Mouse (Mus musculus) A20 (cell line): ENCODE data around the gene Pbx4.

Source experiments
- DNase-seq: peaks from one replicate; pipeline ENCODE4 v3.0.0-alpha.2; 2011; ENCODE audit warnings: low read depth, low spot score

Gene Pbx4

DNA sequence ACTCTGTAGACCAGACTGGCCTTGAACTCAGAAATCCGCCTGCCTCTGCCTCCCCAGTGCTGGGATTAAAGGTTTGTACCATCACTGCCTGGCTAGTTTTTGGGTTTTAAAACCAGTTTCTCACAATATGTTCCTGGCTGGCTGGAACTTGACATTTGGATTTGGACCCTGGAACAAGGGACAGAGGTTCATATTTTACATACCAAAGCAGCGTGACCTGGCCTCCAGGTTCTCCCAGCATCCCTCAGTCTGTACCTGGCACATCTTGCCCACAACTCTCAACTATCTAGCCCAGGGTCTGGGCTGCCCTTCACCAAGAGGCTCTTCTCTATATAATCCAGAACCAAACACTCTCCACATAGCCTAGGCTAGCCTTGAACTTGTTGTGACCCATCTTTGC, 67.6 kb downstream of the Pbx4 start:
- no peak for DNase-seq

DNA sequence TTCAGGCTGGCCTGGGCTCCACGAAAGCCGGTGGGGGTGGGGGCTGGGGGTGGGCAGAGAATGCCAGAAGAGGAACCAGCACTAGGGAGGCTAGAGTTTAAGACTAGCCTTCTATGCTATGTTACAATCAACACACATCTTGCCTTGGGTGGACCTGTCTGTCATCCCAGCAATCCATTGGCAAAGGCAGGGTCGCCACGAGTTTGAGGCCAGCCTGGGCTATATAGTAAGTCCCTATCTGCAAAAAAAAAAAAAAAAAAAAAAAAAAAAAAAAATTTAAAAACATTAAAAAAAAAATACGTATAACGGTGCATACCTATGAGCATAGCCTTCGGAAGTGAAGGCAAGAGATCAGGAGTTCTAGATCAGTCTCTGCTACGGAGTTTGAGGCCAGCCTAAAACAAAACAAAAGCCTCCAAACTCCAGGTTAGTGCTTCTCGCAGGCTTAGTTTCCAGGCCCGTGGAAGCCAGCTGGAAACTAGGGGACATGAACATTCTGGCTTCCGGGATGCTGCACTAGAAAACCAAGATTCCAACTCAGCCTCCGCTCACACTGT, 68.7 kb downstream of the Pbx4 start:
- DNase-seq: no peak

DNA sequence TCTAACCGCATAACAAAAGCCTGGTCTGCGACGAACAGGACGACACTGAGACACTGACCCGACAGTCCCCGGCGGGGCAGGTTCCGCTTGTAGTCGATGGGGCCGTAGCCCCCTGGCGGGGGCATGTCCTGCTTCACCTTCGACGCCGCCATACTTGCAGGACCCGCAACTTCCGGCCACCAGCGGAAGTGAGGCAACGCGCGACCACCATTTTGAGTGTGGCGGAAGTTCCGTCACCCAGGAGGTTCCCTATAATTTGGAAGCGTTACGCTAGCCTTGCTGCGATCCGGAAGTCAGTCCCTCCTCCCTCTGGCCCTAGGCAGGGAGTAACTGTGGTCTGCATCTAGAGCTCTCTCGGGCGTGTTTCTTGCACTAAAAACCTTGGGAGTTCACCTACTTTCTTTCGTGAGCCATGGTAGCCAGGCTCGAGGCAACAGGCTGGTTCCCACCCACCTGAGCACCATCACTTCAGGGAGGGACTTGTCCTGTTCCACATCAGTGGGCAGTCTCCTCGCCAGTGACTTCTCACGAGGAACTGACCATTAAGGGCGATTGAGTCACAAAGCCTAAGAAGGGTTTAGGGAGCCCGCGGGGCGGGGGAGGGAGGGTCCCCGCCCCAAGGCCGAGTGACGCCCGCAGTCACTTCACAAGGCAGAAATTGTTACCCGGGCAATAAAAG, 69.3 kb downstream of the Pbx4 start:
- DNase-seq: peak; percentile 99

DNA sequence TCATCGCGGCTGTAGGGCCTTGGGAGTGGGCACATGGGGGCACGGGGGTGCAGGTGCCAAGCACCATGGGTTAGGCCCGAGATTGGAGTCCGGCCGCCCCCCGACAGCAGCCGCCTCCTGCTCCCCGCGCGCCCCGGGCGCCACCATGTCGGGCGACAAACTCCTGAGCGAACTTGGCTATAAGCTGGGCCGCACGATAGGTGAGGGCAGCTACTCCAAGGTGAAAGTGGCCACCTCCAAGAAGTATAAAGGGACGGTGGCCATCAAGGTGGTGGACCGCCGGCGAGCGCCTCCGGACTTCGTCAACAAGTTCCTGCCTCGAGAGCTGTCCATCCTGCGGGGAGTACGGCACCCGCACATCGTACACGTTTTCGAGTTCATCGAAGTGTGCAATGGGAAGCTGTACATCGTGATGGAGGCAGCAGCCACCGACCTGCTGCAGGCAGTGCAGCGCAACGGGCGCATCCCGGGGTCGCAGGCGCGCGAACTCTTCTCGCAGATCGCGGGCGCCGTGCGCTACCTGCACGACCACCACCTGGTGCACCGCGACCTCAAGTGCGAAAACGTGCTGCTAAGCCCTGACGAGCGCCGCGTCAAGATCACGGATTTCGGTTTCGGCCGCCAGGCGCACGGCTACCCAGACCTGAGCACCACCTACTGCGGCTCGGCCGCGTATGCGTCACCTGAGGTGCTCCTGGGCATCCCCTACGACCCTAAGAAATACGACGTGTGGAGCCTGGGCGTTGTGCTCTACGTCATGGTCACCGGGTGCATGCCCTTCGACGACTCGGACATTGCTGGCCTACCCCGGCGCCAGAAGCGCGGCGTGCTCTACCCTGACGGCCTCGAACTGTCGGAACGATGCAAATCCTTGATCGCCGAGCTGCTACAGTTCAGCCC, 70.1 kb downstream of the Pbx4 start, which contains the start of the genes Tssk6, Ndufa13 and Yjefn3:
Tssk6 (plus strand) TSS at position 22 of the 900 bp plus-strand sequence.
Ndufa13 (minus strand) TSS at position 396 of the 900 bp plus-strand sequence.
Yjefn3 (minus strand) TSS at position 550 of the 900 bp plus-strand sequence.
- DNase-seq: no peak

DNA sequence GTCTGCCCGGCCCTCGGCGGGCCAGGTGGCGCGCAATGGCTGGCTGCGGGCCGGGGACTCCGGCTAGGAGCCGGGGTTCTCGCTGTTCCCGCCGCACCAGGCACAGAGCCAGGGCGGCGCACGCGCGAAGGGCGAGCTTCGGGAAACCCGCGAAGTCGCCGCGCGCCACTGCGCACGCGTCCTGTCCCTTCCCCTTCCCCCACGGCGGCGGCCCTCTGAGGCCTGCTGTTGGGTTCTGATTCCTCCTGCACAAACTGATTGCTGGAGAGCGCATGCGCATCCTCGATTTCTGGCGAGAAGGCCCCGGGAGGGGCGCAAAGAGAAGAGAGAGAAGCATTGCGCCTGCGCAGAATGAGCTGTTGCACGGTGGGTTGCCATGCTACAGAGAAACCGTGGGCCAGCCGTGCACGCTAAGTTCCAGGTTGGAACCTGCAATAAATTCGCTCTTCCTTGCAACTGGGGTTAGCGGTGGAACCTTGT, 70.8 kb downstream of the Pbx4 start:
- peak; percentile 99 for DNase-seq

DNA sequence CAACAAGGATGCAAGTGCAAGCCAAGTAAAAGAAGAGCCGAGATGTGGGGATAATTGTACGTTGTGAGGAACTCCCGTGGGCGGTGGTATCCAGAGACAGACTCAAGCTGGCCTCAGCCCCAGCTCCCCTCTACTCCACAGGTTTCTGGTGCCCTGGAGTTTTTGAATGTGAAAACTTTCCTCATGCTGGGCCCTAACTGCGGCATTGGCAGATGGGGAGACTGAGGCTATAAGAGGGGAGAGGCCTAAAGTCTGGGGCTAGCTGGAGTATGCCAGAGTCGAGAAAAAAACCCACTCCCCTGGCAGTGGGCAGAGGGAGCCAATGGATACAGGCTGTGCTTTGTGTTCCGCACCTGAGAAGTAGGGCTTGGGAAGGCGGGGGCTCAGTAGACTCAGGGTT, 71.8 kb downstream of the Pbx4 start:
- no peak for DNase-seq

DNA sequence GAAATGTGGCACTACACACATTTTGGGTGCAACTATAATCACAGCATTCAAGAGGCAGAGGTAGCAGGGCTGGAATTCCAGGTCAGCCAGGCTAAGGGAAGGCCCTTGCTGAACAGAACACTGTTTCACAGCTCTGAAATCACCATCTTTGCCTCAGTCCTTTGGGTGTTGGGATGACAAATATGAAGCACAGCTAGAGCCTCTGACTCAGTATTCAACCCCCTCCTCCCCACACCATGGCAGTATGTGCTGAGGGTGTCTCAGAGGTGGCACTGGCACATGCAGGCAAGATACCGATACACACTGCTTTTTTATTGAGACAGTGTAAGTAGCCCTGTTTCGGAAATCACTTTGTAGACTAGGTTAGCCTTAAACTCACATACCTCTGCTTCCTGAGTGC, 74.0 kb downstream of the Pbx4 start:
- no peak for DNase-seq

DNA sequence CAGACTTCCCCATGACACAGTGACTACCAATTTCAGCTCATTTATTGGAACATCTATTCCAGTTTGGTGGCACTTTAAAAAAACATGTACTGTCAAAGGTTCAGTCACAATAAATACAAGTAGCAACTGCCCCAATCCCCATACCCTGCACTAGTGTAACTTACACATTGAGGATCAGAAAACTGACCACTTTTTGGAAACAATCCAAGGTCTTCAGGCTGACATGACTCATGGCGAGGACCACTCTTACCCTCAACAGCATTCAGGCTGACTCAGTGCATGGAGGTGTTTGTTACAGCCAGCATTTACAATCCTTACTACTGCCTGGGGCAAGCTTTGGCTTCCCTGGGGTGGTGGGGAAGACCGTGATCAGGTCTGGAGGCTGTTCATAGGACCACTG, 74.8 kb downstream of the Pbx4 start:
- no peak for DNase-seq

DNA sequence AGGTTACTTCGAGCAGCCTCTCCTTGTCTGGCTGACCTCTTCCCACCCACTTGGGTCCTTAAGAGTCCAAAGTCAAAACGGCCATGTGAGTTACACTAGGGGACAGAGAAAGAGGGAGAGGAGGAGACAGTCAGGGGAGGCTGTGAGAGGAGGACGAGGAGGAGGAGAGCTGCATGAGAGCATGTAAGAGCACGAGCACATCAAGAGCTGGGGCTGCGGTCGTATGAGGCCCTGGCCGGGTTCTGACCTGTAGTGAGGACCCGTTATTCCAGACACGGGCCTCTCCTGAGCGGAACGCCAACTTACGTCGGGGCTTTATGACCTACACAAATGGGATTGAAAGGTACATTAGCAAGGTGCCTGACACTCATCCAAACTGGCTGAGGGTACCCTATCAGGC, 79.6 kb downstream of the Pbx4 start:
- DNase-seq: no peak

DNA sequence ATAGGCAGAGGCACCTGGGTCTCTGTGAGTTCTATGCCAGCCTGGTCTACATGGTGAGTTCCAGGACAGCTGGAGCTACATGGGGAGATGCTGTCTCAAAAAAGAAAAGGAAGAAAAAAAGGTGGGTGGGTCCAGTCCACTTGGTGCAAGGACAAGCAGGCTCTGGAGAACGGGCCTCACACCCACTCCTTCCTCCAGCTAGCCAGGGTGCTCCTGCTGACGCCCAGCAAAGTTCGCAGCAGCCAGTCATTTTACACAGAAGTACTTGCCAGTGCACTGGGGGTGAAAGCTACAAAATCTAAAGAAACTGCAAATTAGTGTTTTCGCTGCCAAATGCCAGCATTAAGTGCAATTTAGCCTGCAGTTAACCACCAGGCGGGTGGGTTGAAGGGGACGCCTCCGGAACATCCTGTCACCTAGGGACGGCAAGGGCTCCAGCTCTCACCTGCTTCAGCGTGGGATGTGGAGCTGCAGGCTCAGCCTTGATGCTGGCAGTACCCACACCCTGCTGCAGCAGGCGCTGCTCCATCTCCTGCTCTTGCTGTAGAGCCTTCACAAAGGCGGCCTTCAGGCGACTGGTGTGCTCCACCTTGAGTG, 80.3 kb downstream of the Pbx4 start:
- DNase-seq: no peak

DNA sequence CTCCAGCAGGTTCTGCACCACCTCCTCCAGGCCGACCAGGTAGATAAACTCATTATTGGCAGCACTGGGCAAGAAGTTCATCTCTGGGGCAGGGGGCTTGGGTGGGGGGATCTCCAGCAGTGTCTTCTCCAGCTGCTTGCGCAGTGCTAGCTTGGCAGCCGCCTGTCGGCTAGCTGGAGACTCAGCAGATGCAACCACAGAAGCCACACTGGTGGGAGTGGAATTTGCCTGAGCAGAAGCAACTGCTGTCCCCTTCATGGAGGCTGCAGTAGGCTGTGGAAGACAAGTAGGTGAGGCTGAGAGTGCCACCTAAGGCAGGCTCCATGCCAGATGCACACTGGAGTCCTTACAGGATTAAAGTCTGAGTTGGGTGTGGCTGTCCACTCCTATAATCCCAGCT, 82.2 kb downstream of the Pbx4 start:
- DNase-seq: no peak

DNA sequence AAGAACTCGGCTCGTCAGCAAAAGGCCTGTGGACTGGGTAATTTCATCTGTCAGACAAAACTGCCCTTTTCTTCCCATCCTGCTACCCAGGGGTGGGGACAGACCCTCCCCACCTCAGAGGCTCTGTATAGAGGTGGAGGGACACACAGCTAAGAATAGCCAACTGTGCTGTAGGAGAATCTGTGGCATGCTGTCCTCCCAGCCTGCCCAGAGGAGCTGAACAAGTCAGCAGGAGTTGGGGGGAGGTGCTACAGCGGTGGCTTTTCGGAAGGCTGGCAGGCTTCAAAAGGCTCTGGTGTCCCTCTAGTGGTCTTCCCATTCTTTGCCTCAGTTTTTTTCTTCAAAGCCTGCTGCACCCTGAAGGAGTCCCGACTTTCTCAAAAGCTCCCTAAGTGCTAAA, 83.5 kb downstream of the Pbx4 start:
- DNase-seq: no peak

DNA sequence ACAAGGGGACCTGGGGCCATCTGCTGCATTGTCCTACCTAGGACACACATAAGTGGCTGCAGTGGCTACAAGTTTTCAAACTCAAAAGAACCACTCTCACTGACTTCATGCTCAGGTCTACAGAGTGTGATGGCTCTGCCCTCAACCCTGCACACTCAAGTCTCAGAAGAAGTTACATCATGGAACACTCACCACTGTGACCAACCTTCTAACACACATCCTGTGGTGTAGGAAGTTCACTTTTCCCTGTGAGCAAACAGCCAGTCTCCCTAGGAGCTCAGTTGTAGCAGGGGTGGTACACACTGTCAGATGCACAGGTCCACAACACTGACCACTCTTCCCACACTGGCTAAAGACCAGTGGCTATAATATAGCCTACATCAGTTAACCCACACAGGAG, 86.2 kb downstream of the Pbx4 start:
- DNase-seq: no peak

DNA sequence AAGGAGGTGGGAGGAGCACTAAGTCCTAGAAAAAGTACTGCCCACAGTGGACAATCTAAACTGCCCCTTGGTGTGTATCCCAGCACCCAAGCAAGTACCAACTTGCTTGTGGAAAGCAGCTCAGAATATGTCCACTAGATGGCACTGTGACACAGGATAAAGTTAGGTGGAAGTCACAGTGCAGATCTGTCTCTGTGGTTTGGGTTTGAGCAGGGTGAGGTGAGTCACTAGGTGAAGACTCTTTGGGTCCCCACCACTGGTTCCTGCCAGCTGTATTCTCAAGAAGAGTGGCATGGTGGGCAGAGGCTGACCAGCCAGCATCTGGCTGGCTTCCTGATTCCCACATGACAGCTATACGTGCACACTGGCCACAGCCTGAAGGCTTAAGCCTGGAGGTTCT, 86.7 kb downstream of the Pbx4 start:
- peak; percentile 90 for DNase-seq

DNA sequence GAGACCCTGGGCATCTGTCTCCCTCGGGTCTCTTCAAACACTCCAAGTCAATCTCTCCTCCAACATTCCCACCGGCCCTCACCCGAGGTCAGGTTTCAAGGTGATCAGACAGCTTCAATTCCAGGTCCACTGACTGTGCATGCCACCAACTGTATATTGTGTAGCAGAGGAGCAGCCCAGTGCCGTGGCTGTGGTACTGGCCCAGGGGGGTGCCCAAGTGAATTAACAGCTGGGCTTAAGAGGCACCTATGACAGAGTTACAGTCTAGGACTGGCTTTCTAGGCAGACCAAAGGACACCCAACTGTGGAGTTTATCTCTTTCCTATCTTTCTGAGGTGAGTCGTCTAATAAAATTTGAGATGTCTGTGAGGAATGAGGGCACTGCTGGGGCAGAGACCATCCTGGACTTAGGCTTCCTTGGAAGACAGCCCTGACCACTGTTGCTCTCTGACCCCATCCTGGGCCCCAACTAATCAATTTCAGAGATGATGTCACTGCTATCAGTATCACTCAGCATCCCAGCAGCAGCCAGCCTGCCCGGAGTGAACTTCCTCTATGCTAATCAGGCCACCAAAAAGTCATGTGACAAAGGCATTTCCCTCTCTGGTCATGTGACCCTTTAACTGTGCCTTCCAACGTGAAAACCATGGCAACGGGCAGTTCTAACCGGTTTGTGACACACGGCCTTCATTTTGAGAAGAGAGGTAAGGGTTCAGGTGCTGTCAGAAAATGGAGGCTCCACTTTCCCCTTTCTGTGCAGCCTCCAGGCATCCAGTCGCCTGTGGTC, 87.8 kb downstream of the Pbx4 start:
- peak; percentile 86 for DNase-seq

DNA sequence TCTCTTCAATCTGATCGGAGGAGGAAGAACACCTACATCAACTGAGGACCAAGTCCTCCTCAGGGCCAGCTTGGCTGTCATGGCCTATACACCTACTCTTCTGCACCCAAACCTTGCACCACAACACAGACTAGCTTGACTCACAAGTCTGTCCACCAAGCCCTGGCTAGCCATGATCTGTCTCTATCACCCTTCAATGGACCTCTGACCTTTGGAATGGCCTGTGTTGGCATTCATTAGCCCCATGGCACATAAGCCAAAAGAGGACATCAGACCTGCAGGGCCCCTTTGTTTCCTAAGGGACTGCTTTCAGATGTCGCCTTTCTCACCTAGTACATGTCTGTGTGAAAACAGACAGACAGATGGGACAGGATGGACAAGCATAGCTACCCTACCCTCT, 88.8 kb downstream of the Pbx4 start:
- no peak for DNase-seq
